16 mouse cellular contexts compared by ENCODE assay signal in the genomic region with DNA sequence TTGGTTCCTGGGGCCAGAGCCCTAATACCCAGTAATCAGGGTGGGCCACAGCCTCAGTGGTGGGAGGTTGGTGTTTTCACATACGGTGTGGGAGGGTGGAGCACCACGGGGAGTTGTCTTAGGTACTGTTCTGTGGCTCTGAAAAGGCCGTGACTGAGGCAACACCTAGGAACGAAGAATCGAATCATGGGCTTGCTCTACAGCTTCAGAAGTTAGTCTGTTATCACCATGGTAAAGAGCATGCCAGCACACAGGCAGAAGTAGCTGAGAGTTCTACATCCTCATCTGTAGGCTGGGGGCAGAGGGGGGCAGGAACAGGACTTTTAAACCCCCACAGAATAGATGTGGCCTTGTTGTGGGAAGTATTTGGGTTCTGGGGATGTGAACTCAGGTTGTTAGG.
DNase-seq lines count a peak whose midpoint lies in the region; ATAC-seq and TF ChIP-seq lines count a peak whose summit lies in the region.
"Had no signal": no experiment of that assay in that cellular context is flagged by ENCODE, and none has a peak within 500 bp of the region (broad histone marks: within the 10 kb centered on the region; RNA-seq: fewer than 3 reads in every experiment).

No protein-coding gene starts in this region.

- no peak for TF ChIP-seq CTCF in hindbrain, postnatal 0 days (IDR thresholded peaks at IDR 0.05; ENCODE audit: low read depth)

- H3K4me3 ChIP-seq in hindbrain, postnatal 0 days (ENCODE audit: low read length): no peak overlapping the region
- H3K4me3 ChIP-seq in hindbrain, embryonic 11.5 days (ENCODE audit: low read depth, low read length): no peak overlapping the region
- no peak overlapping the region for H3K4me3 ChIP-seq in neural tube, embryonic 15.5 days (replicated peaks)
- H3K4me3 ChIP-seq in stomach, embryonic 16.5 days (replicated peaks; ENCODE audit: low read length): no peak overlapping the region
- H3K4me3 ChIP-seq: heart, embryonic 15.5 days; hindbrain, embryonic 10.5 days; liver, embryonic 13.5 days; neural tube, embryonic 12.5 days had no signal

- peak overlapping the region; percentile 62; the same call in 1 of the 2 replicates for H3K27ac ChIP-seq in hindbrain, postnatal 0 days
- H3K27ac ChIP-seq in hindbrain, embryonic 11.5 days (ENCODE audit: low read depth, low read length): no peak overlapping the region
- H3K27ac ChIP-seq in neural tube, embryonic 15.5 days (replicated peaks): peak overlapping the region; percentile 57; the same call in 1 of the 2 replicates
- peak overlapping the region; percentile 36 for H3K27ac ChIP-seq in stomach, embryonic 16.5 days (ENCODE audit: low read length)
- H3K27ac ChIP-seq: hindbrain, embryonic 10.5 days; liver, embryonic 13.5 days; neural tube, embryonic 12.5 days had no signal

- no peaks in the 10 kb centered on the region for H3K27me3 ChIP-seq in hindbrain, postnatal 0 days (ENCODE audit: insufficient read depth, low read length)
- no peaks in the 10 kb centered on the region for H3K27me3 ChIP-seq in hindbrain, embryonic 11.5 days (ENCODE audit: control insufficient read depth, insufficient read depth, low read length)
- no peaks in the 10 kb centered on the region for H3K27me3 ChIP-seq in neural tube, embryonic 15.5 days (replicated peaks)
- H3K27me3 ChIP-seq in stomach, embryonic 16.5 days (ENCODE audit: control insufficient read depth, insufficient read depth, low read length): no peaks in the 10 kb centered on the region
- H3K27me3 ChIP-seq: heart, embryonic 15.5 days; liver, embryonic 13.5 days; neural tube, embryonic 12.5 days had no signal

- DNase-seq in hindbrain, postnatal 0 days (ENCODE audit: low spot score): no peak
- DNase-seq in hindbrain, embryonic 11.5 days (ENCODE audit: low spot score): no peak
- no peak for DNase-seq in neural tube, embryonic 10.5 days (ENCODE audit: extremely low spot score, low spot score)
- DNase-seq in induced T-regulatory cell, adult 2 months (ENCODE audit: low read depth): peak; percentile 51
- no peak for DNase-seq in Muller cell, postnatal 12 days (ENCODE audit: inconsistent ontology term)
- DNase-seq: adrenal gland, postnatal 36 days; cerebellum, adult 8-10 months; kidney, adult 18-20 months; kidney, postnatal 4 days; liver, embryonic 13.5 days; spleen, adult 18-20 months had no signal

- H3K9ac ChIP-seq in hindbrain, postnatal 0 days (replicated peaks; ENCODE audit: low read length): no peak overlapping the region
- no peak overlapping the region for H3K9ac ChIP-seq in hindbrain, embryonic 11.5 days (ENCODE audit: low read depth, low read length)
- H3K9ac ChIP-seq in neural tube, embryonic 15.5 days (replicated peaks): no peak overlapping the region
- H3K9ac ChIP-seq in stomach, embryonic 16.5 days (ENCODE audit: low read length): no peak overlapping the region
- H3K9ac ChIP-seq: heart, embryonic 15.5 days; liver, embryonic 13.5 days; neural tube, embryonic 12.5 days had no signal

- peaks cover 24% of the 10 kb centered on the region for H3K4me1 ChIP-seq in hindbrain, postnatal 0 days (ENCODE audit: insufficient read depth, low read length)
- no peaks in the 10 kb centered on the region; the same call in 1 of the 2 replicates for H3K4me1 ChIP-seq in hindbrain, embryonic 11.5 days (replicated peaks; ENCODE audit: control insufficient read depth, insufficient read depth, low read length)
- peaks cover 42% of the 10 kb centered on the region for H3K4me1 ChIP-seq in neural tube, embryonic 15.5 days
- peaks cover 45% of the 10 kb centered on the region for H3K4me1 ChIP-seq in stomach, embryonic 16.5 days (ENCODE audit: control insufficient read depth, insufficient read depth, low read length)

- H3K4me2 ChIP-seq in hindbrain, postnatal 0 days (ENCODE audit: low read depth, low read length): no peak overlapping the region
- no peak overlapping the region for H3K4me2 ChIP-seq in hindbrain, embryonic 11.5 days (replicated peaks; ENCODE audit: low read depth, low read length)
- no peak overlapping the region for H3K4me2 ChIP-seq in neural tube, embryonic 15.5 days
- H3K4me2 ChIP-seq in stomach, embryonic 16.5 days (ENCODE audit: low read depth, low read length): peak overlapping the region; percentile 6; the same call in 1 of the 2 replicates
- H3K4me2 ChIP-seq: heart, embryonic 15.5 days; liver, embryonic 13.5 days; neural tube, embryonic 12.5 days had no signal

- 86% methylated on average over 5 of the region's 5 CpGs for WGBS in hindbrain, postnatal 0 days
- 87% methylated on average over 5 of the region's 5 CpGs for WGBS in hindbrain, embryonic 11.5 days
- WGBS in neural tube, embryonic 15.5 days: 91% methylated on average over 5 of the region's 5 CpGs
- 74% methylated on average over 5 of the region's 5 CpGs for WGBS in stomach, embryonic 16.5 days

- no peaks in the 10 kb centered on the region for H3K9me3 ChIP-seq in hindbrain, postnatal 0 days (ENCODE audit: low read length)
- no peaks in the 10 kb centered on the region for H3K9me3 ChIP-seq in hindbrain, embryonic 11.5 days (ENCODE audit: control insufficient read depth, low read length)
- no peaks in the 10 kb centered on the region for H3K9me3 ChIP-seq in neural tube, embryonic 15.5 days (replicated peaks)
- H3K9me3 ChIP-seq in stomach, embryonic 16.5 days (replicated peaks; ENCODE audit: control insufficient read depth, low read length): no peaks in the 10 kb centered on the region
- H3K9me3 ChIP-seq: heart, embryonic 15.5 days; hindbrain, embryonic 10.5 days; liver, embryonic 13.5 days; neural tube, embryonic 12.5 days had no signal

- ATAC-seq in hindbrain, postnatal 0 days: no peak
- ATAC-seq in hindbrain, embryonic 11.5 days (ENCODE audit: low FRiP score): no peak
- ATAC-seq in neural tube, embryonic 15.5 days (ENCODE audit: low FRiP score): no peak
- ATAC-seq in stomach, embryonic 16.5 days (ENCODE audit: insufficient read depth, low FRiP score): no peak

- H3K36me3 ChIP-seq in hindbrain, postnatal 0 days (ENCODE audit: insufficient read depth, low read length): no peaks in the 10 kb centered on the region
- H3K36me3 ChIP-seq in hindbrain, embryonic 11.5 days (ENCODE audit: control insufficient read depth, insufficient read depth, low read length): no peaks in the 10 kb centered on the region
- H3K36me3 ChIP-seq in neural tube, embryonic 15.5 days: no peaks in the 10 kb centered on the region
- H3K36me3 ChIP-seq in stomach, embryonic 16.5 days (ENCODE audit: control insufficient read depth, insufficient read depth, low read length): no peaks in the 10 kb centered on the region
- H3K36me3 ChIP-seq: heart, embryonic 15.5 days; hindbrain, embryonic 10.5 days; liver, embryonic 13.5 days; neural tube, embryonic 12.5 days had no signal
